In genomic region chr14:99943156-99943555, GRCm38 (mm10) we compare ENCODE assay signal across 8 mouse cellular contexts.
DNase-seq lines count a peak whose midpoint lies in the region; ATAC-seq lines count a peak whose summit lies in the region.

No protein-coding gene starts in this region.

- H3K4me2 ChIP-seq in forebrain, embryonic 13.5 days, result peak overlapping the region; percentile 38
- H3K4me2 ChIP-seq in hindbrain, embryonic 13.5 days, result peak overlapping the region; percentile 22
- H3K4me2 ChIP-seq in stomach, embryonic 15.5 days, result peak overlapping the region; percentile 29

- no peaks in the 10 kb centered on the region for H3K27me3 ChIP-seq in forebrain, embryonic 13.5 days
- no peaks in the 10 kb centered on the region for H3K27me3 ChIP-seq in hindbrain, embryonic 13.5 days
- H3K27me3 ChIP-seq in midbrain, embryonic 10.5 days (ENCODE audit: low read depth, poor library complexity, severe bottlenecking), result no peaks in the 10 kb centered on the region
- H3K27me3 ChIP-seq in stomach, embryonic 15.5 days (replicated peaks), result no peaks in the 10 kb centered on the region

- no peak overlapping the region for H3K4me3 ChIP-seq in forebrain, embryonic 13.5 days
- H3K4me3 ChIP-seq in hindbrain, embryonic 13.5 days, result no peak overlapping the region
- H3K4me3 ChIP-seq in midbrain, embryonic 10.5 days, result no peak overlapping the region
- H3K4me3 ChIP-seq in stomach, embryonic 15.5 days (replicated peaks), result no peak overlapping the region

- H3K9ac ChIP-seq in forebrain, embryonic 13.5 days, result peak overlapping the region; percentile 12; the same call in 1 of the 2 replicates
- 0 out of 2 replicates have a peak overlapping the region, but pooled peaks have one; percentile 29 for H3K9ac ChIP-seq in hindbrain, embryonic 13.5 days
- H3K9ac ChIP-seq in stomach, embryonic 15.5 days, result no peak overlapping the region

- 4% methylated on average over 8 of the region's 8 CpGs for WGBS in forebrain, embryonic 13.5 days
- 20% methylated on average over 8 of the region's 8 CpGs for WGBS in hindbrain, embryonic 13.5 days
- WGBS in midbrain, embryonic 10.5 days, result 54% methylated on average over 8 of the region's 8 CpGs
- 11% methylated on average over 8 of the region's 8 CpGs for WGBS in stomach, embryonic 15.5 days

- peak; percentile 55 for DNase-seq in adrenal gland, postnatal 14 days
- DNase-seq in adrenal gland, adult 8-10 months, result no peak
- peak; percentile 14 for DNase-seq in c-Kit-positive CD71-negative TER-119-negative erythroid progenitor cells, embryonic 14.5 days (ENCODE audit: low read depth)
- peak; percentile 45 to 51 for DNase-seq in layer of hippocampus, postnatal 14 days (ENCODE audit: low spot score in 2 of 2)
- peak; percentile 35 for DNase-seq in midbrain, embryonic 10.5 days (ENCODE audit: low spot score)

- H3K36me3 ChIP-seq in forebrain, embryonic 13.5 days (ENCODE audit: poor library complexity, severe bottlenecking), result no peaks in the 10 kb centered on the region
- H3K36me3 ChIP-seq in hindbrain, embryonic 13.5 days, result 0 out of 2 replicates have a peak, but pooled peaks cover 4% of the 10 kb centered on the region
- H3K36me3 ChIP-seq in midbrain, embryonic 10.5 days, result no peaks in the 10 kb centered on the region
- no peaks in the 10 kb centered on the region for H3K36me3 ChIP-seq in stomach, embryonic 15.5 days

- peaks cover 40% of the 10 kb centered on the region for H3K4me1 ChIP-seq in forebrain, embryonic 13.5 days
- peaks cover 38% of the 10 kb centered on the region for H3K4me1 ChIP-seq in hindbrain, embryonic 13.5 days (replicated peaks)
- H3K4me1 ChIP-seq in midbrain, embryonic 10.5 days, result peaks cover 31% of the 10 kb centered on the region
- H3K4me1 ChIP-seq in stomach, embryonic 15.5 days, result peaks cover 7% of the 10 kb centered on the region; the same call in 1 of the 2 replicates

- H3K9me3 ChIP-seq in forebrain, embryonic 13.5 days (replicated peaks), result no peaks in the 10 kb centered on the region
- H3K9me3 ChIP-seq in hindbrain, embryonic 13.5 days, result no peaks in the 10 kb centered on the region
- H3K9me3 ChIP-seq in midbrain, embryonic 10.5 days (replicated peaks), result no peaks in the 10 kb centered on the region
- H3K9me3 ChIP-seq in stomach, embryonic 15.5 days, result no peaks in the 10 kb centered on the region

- H3K27ac ChIP-seq in forebrain, embryonic 13.5 days, result peak overlapping the region; percentile 91
- H3K27ac ChIP-seq in hindbrain, embryonic 13.5 days, result peak overlapping the region; percentile 87
- H3K27ac ChIP-seq in midbrain, embryonic 10.5 days (replicated peaks), result peak overlapping the region; percentile 55
- H3K27ac ChIP-seq in stomach, embryonic 15.5 days, result peak overlapping the region; percentile 40

- peak; percentile 94 for ATAC-seq in forebrain, embryonic 13.5 days
- ATAC-seq in hindbrain, embryonic 13.5 days (ENCODE audit: low FRiP score), result peak; percentile 80
- peak; percentile 78; the same call in 1 of the 2 replicates for ATAC-seq in stomach, embryonic 15.5 days (ENCODE audit: insufficient read depth, low FRiP score, low read depth)

Comparison
In these comparisons a context has a peak if more than half of its experiments do, and no peak if none do; other contexts are left out.
1. H3K27ac ChIP-seq: peak in every context shown above with its lines; median percentile 91 in forebrain, embryonic 13.5 days; 87 in hindbrain, embryonic 13.5 days; 55 in midbrain, embryonic 10.5 days; 40 in stomach, embryonic 15.5 days.